Mouse (Mus musculus): ENCODE results near the gene Cd3e. TPM values are rescaled to one million over a fixed set of nuclear protein-coding genes. Genes with fewer than 3 reads are reported as not detected.

Gene Cd3e
- polyA plus RNA-seq, 1 experiment from 2014 or later, result not detected

GRCm38 (mm10) chr9:45023638-45024037 lies 14.2 kb upstream of the Cd3e start:
- Histone ChIP-seq H3K27ac (ENCODE audit: low read length) (no peak overlapping the region), H3K4me1 (replicated peaks; ENCODE audit: control insufficient read depth, insufficient read depth, low read length) (no peaks in the 10 kb centered on the region), H3K4me2 (ENCODE audit: low read length) (no peak overlapping the region), H3K27me3 (replicated peaks; ENCODE audit: control insufficient read depth, insufficient read depth, low read length) (peaks cover 2% of the 10 kb centered on the region; the same call in 1 of the 2 replicates), H3K4me3 (replicated peaks; ENCODE audit: low read length) (no peak overlapping the region), H3K36me3 (ENCODE audit: control insufficient read depth, insufficient read depth) (no peaks in the 10 kb centered on the region), H3K9me3 (ENCODE audit: control insufficient read depth, low read length) (no peaks in the 10 kb centered on the region), H3K9ac (replicated peaks; ENCODE audit: low read depth, low read length) (no peak overlapping the region)
- 61% methylated on average over 3 of the region's 3 CpGs for WGBS
- ATAC-seq, result no peak

DNA sequence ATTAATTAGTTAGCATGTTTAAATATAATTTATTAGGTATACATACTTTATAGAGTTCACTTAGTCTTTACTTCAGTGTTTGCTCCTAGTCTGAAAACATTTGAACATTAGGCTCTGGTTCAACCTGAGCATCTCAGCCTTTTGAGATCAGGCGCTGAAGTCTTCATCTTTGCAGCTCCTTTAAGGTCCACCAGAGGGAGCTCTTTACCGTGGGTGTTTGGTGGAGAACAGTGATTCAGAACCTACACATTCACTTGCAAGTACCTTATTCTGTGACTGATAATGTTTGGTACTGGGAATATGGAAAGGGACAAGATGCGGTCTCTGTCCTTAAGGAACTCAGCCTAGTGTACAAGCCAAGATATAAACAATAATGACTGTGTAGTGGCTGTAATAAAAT lies 13.4 kb upstream of the Cd3e start:
- WGBS, result 4% methylated on average over 3 of the region's 3 CpGs
- H3K36me3 ChIP-seq (ENCODE audit: control insufficient read depth, insufficient read depth), result no peaks in the 10 kb centered on the region
- no peak for ATAC-seq
- H3K27me3 ChIP-seq (replicated peaks; ENCODE audit: control insufficient read depth, insufficient read depth, low read length), result no peaks in the 10 kb centered on the region; the same call in 1 of the 2 replicates
- H3K9me3 ChIP-seq (ENCODE audit: control insufficient read depth, low read length), result no peaks in the 10 kb centered on the region
- no peak overlapping the region for H3K9ac ChIP-seq (replicated peaks; ENCODE audit: low read depth, low read length)
- H3K4me1 ChIP-seq (replicated peaks; ENCODE audit: control insufficient read depth, insufficient read depth, low read length), result no peaks in the 10 kb centered on the region
- H3K27ac ChIP-seq (ENCODE audit: low read length), result no peak overlapping the region
- no peak overlapping the region for H3K4me2 ChIP-seq (ENCODE audit: low read length)
- H3K4me3 ChIP-seq (replicated peaks; ENCODE audit: low read length), result no peak overlapping the region

- H3K4me3 ChIP-seq (replicated peaks; ENCODE audit: low read length), result no peak overlapping the region
- H3K9ac ChIP-seq (replicated peaks; ENCODE audit: low read depth, low read length), result no peak overlapping the region
- H3K4me1 ChIP-seq (replicated peaks; ENCODE audit: control insufficient read depth, insufficient read depth, low read length), result no peaks in the 10 kb centered on the region
- ATAC-seq, result no peak
- no peaks in the 10 kb centered on the region for H3K9me3 ChIP-seq (ENCODE audit: control insufficient read depth, low read length)
- no peak overlapping the region for H3K4me2 ChIP-seq (ENCODE audit: low read length)
- no peaks in the 10 kb centered on the region for H3K27me3 ChIP-seq (replicated peaks; ENCODE audit: control insufficient read depth, insufficient read depth, low read length)
- 78% methylated on average over 11 of the region's 11 CpGs for WGBS
- no peaks in the 10 kb centered on the region for H3K36me3 ChIP-seq (ENCODE audit: control insufficient read depth, insufficient read depth)
- H3K27ac ChIP-seq (ENCODE audit: low read length), result no peak overlapping the region
Observed at GRCm38 (mm10) chr9:45018031-45018430, 8.6 kb upstream of the Cd3e start.

DNA sequence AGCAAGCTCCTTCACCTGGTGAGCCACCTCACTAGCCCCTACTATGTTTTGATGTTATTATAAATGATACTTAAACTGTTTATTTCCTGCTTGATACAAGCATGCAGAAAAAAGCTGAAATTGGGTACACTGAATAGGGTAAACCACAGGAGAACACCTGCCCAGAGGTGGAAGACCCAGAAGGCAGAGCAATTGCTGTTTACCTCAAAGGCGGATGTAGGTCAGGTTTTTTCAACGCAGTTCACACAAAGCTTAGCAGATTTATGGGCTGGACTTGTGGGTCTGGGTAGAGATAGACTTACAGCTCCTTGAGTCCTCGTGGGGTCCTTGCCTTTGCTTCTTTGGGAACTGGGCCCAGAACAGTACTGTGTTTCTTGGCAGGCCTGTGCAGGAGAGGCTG lies 6.4 kb upstream of the Cd3e start:
- Histone ChIP-seq H3K36me3 (ENCODE audit: control insufficient read depth, insufficient read depth) (no peaks in the 10 kb centered on the region), H3K27me3 (replicated peaks; ENCODE audit: control insufficient read depth, insufficient read depth, low read length) (no peaks in the 10 kb centered on the region), H3K4me1 (replicated peaks; ENCODE audit: control insufficient read depth, insufficient read depth, low read length) (no peaks in the 10 kb centered on the region), H3K9ac (replicated peaks; ENCODE audit: low read depth, low read length) (no peak overlapping the region), H3K27ac (ENCODE audit: low read length) (no peak overlapping the region), H3K4me2 (ENCODE audit: low read length) (no peak overlapping the region), H3K9me3 (ENCODE audit: control insufficient read depth, low read length) (no peaks in the 10 kb centered on the region), H3K4me3 (replicated peaks; ENCODE audit: low read length) (no peak overlapping the region)
- ATAC-seq, result no peak
- WGBS, result 80% methylated on average over 3 of the region's 3 CpGs

GRCm38 (mm10) chr9:45014879-45015278 lies 5.5 kb upstream of the Cd3e start:
- no peaks in the 10 kb centered on the region for H3K4me1 ChIP-seq (replicated peaks; ENCODE audit: control insufficient read depth, insufficient read depth, low read length)
- H3K27me3 ChIP-seq (replicated peaks; ENCODE audit: control insufficient read depth, insufficient read depth, low read length), result no peaks in the 10 kb centered on the region
- no peak overlapping the region for H3K4me3 ChIP-seq (replicated peaks; ENCODE audit: low read length)
- no peak overlapping the region for H3K27ac ChIP-seq (ENCODE audit: low read length)
- no peak for ATAC-seq
- H3K4me2 ChIP-seq (ENCODE audit: low read length), result no peak overlapping the region
- H3K9ac ChIP-seq (replicated peaks; ENCODE audit: low read depth, low read length), result no peak overlapping the region
- no peaks in the 10 kb centered on the region for H3K36me3 ChIP-seq (ENCODE audit: control insufficient read depth, insufficient read depth)
- no peaks in the 10 kb centered on the region for H3K9me3 ChIP-seq (ENCODE audit: control insufficient read depth, low read length)
- whole genome bisulfite sequencing, result 39% methylated on average over 2 of the region's 2 CpGs

DNA sequence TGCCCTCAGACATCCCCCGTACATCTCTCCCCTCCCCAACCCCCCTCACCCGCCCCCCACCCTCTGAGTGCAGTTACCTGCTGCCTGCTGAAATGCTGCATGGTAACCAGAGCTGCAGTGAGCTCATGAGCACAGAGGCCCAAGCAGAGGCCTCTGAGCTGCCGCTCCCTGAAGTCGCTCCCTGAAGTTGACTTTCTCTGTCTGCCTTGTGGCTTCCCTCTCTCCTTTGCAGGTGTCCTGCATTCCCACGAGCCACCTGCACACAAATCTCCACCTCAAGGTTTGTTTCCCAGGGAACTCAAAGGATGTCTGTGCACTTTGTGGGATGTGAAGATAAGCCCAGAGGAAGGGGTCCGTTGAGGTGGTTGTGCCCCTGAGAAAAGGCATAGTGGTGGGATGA lies 1.9 kb upstream of the Cd3e start:
- Histone ChIP-seq H3K4me1 (replicated peaks; ENCODE audit: control insufficient read depth, insufficient read depth, low read length) (no peaks in the 10 kb centered on the region), H3K27me3 (replicated peaks; ENCODE audit: control insufficient read depth, insufficient read depth, low read length) (no peaks in the 10 kb centered on the region), H3K9ac (replicated peaks; ENCODE audit: low read depth, low read length) (no peak overlapping the region), H3K4me3 (replicated peaks; ENCODE audit: low read length) (no peak overlapping the region), H3K9me3 (ENCODE audit: control insufficient read depth, low read length) (no peaks in the 10 kb centered on the region), H3K36me3 (ENCODE audit: control insufficient read depth, insufficient read depth) (no peaks in the 10 kb centered on the region), H3K27ac (ENCODE audit: low read length) (no peak overlapping the region), H3K4me2 (ENCODE audit: low read length) (no peak overlapping the region)
- WGBS, result 43% methylated on average over 6 of the region's 6 CpGs
- ATAC-seq, result no peak

DNA sequence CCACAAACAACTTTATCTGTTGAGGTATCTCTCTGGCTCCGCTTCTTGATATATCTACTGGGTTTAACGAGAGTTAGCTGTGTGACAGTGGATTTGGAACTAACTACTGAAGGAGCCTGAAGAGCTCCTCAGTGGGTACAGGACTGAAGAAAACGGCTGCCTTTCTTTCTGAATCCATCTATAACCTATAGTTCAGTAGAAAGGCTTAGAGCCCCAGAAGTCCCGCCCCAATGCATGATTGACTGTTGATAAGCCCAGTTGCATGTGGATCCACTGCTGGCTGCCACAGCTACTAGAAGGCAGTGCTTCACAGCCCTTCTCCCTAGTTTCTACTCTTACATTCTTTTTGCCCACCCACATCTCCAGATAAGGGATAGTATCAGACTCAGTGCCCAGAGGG lies 1.0 kb upstream of the Cd3e start:
- Histone ChIP-seq H3K36me3 (ENCODE audit: control insufficient read depth, insufficient read depth) (no peaks in the 10 kb centered on the region), H3K27me3 (replicated peaks; ENCODE audit: control insufficient read depth, insufficient read depth, low read length) (no peaks in the 10 kb centered on the region), H3K27ac (ENCODE audit: low read length) (no peak overlapping the region), H3K4me1 (replicated peaks; ENCODE audit: control insufficient read depth, insufficient read depth, low read length) (no peaks in the 10 kb centered on the region), H3K9me3 (ENCODE audit: control insufficient read depth, low read length) (no peaks in the 10 kb centered on the region), H3K9ac (replicated peaks; ENCODE audit: low read depth, low read length) (no peak overlapping the region), H3K4me3 (replicated peaks; ENCODE audit: low read length) (no peak overlapping the region), H3K4me2 (ENCODE audit: low read length) (no peak overlapping the region)
- 81% methylated on average over 4 of the region's 4 CpGs for WGBS
- ATAC-seq, result no peak

DNA sequence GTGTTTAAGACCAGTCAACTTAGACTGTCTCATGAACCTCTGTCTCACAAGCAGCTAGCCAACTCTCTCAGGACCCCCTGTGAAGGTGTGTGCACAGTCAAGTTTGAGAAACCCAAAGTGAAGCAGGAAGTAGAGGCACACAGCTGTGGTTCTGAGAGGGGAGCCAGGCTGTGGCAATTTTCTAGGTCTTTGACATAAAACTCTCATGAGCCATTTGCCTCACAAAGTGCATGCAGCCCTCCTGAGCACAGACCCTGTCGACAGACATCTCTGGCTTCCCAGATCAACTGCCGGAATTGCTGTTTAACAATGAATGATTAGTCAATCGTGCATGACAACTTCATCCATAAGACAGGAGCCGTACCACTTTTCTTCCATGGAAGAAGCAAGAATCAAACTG lies 1.1 kb downstream of the Cd3e start:
- ATAC-seq, result no peak
- no peak overlapping the region for H3K4me3 ChIP-seq (replicated peaks; ENCODE audit: low read length)
- WGBS, result 82% methylated on average over 4 of the region's 4 CpGs
- no peak overlapping the region for H3K9ac ChIP-seq (replicated peaks; ENCODE audit: low read depth, low read length)
- H3K9me3 ChIP-seq (ENCODE audit: control insufficient read depth, low read length), result no peaks in the 10 kb centered on the region
- H3K4me1 ChIP-seq (replicated peaks; ENCODE audit: control insufficient read depth, insufficient read depth, low read length), result no peaks in the 10 kb centered on the region
- no peak overlapping the region for H3K4me2 ChIP-seq (ENCODE audit: low read length)
- no peaks in the 10 kb centered on the region for H3K27me3 ChIP-seq (replicated peaks; ENCODE audit: control insufficient read depth, insufficient read depth, low read length)
- no peaks in the 10 kb centered on the region for H3K36me3 ChIP-seq (ENCODE audit: control insufficient read depth, insufficient read depth)
- H3K27ac ChIP-seq (ENCODE audit: low read length), result no peak overlapping the region

DNA sequence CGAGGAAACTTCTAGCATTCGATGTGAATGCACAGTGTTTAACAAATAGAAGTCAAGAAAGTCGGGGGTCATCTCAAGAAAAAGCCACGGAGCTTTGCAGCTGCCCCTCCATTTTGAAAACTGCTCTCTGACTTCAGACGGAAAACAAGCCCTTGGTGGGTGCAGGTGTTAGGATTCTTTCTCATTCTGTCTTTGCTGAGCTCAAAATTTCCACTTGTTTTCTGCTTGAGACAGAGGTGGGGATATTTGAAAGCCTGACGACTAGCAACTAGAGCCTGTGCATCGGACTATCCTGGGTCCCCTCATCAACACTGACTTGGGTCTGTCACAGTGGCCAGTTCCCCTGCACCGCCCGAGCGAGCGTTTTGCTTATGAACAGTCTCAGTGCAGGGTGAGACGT lies 2.0 kb downstream of the Cd3e start:
- Histone ChIP-seq H3K4me1 (replicated peaks; ENCODE audit: control insufficient read depth, insufficient read depth, low read length) (no peaks in the 10 kb centered on the region), H3K9ac (replicated peaks; ENCODE audit: low read depth, low read length) (no peak overlapping the region), H3K27ac (ENCODE audit: low read length) (no peak overlapping the region), H3K4me3 (replicated peaks; ENCODE audit: low read length) (no peak overlapping the region), H3K9me3 (ENCODE audit: control insufficient read depth, low read length) (no peaks in the 10 kb centered on the region), H3K36me3 (ENCODE audit: control insufficient read depth, insufficient read depth) (no peaks in the 10 kb centered on the region), H3K27me3 (replicated peaks; ENCODE audit: control insufficient read depth, insufficient read depth, low read length) (no peaks in the 10 kb centered on the region), H3K4me2 (ENCODE audit: low read length) (no peak overlapping the region)
- no peak for ATAC-seq
- WGBS, result 76% methylated on average over 12 of the region's 12 CpGs

GRCm38 (mm10) chr9:45000249-45000648 lies 9.2 kb downstream of the Cd3e start:
- no peaks in the 10 kb centered on the region for H3K36me3 ChIP-seq (ENCODE audit: control insufficient read depth, insufficient read depth)
- H3K4me2 ChIP-seq (ENCODE audit: low read length), result no peak overlapping the region
- H3K9me3 ChIP-seq (ENCODE audit: control insufficient read depth, low read length), result no peaks in the 10 kb centered on the region
- H3K9ac ChIP-seq (replicated peaks; ENCODE audit: low read depth, low read length), result no peak overlapping the region
- no peaks in the 10 kb centered on the region for H3K4me1 ChIP-seq (replicated peaks; ENCODE audit: control insufficient read depth, insufficient read depth, low read length)
- H3K27ac ChIP-seq (ENCODE audit: low read length), result no peak overlapping the region
- WGBS, result 73% methylated on average over 3 of the region's 3 CpGs
- ATAC-seq, result no peak
- no peaks in the 10 kb centered on the region for H3K27me3 ChIP-seq (replicated peaks; ENCODE audit: control insufficient read depth, insufficient read depth, low read length)
- no peak overlapping the region for H3K4me3 ChIP-seq (replicated peaks; ENCODE audit: low read length)

All from forebrain, embryonic 16.5 days (tissue).